Mouse (Mus musculus): ENCODE results near the gene Kcp. TPM values are rescaled to one million over a fixed set of nuclear protein-coding genes. Genes with fewer than 3 reads are reported as not detected.

Gene Kcp
- polyA plus RNA-seq, 1 experiment from 2014 or later, result 20.8 TPM

DNA sequence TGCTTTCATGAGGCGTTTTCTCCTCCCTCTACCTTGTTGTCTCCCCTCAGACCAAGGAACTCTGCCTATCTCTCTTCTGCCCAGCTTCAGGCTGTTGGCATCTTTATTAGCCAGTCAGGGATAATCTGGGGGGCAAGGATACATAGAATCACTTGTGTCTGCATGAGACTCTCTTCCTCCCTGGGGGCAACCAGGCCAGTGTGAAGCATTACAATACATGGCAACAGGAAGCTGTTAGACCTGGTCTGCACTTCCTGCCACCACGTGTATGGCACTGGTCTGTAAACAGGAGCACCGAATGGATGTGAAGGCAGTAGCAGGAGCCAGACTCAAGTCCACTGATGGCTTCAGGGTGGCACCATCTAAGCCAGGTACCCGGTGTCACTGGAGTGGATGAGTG, 22.3 kb upstream of the Kcp start:
- H3K9me3 ChIP-seq, result no peaks in the 10 kb centered on the region
- no peaks in the 10 kb centered on the region for H3K36me3 ChIP-seq
- H3K4me1 ChIP-seq (replicated peaks), result peaks cover 23% of the 10 kb centered on the region
- WGBS, result 71% methylated on average over 4 of the region's 4 CpGs
- no peak overlapping the region for H3K27ac ChIP-seq (replicated peaks)
- H3K27me3 ChIP-seq, result peaks cover 40% of the 10 kb centered on the region
- H3K4me3 ChIP-seq, result no peak overlapping the region
- H3K9ac ChIP-seq, result no peak overlapping the region
- no peak for ATAC-seq (ENCODE audit: low FRiP score, low read depth)
- no peak overlapping the region for H3K4me2 ChIP-seq

DNA sequence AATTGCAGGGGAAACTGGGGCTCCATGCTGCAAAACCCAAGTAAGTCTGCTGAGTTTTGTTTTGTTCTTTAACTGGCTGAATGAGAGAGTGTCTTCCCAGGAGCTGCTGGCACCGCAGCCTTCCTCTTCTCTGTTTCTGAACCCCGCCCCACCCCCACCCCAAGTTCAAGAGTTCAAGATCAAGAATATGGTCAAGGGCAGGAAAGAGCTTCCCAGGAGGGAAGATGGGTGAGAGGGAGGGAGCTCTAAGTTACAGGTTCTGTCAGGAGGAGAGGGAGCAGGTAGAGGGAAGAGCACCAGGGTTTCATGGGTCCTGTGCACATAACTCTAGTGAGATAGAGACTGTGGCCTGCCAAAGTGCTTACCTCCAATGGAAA, 21.7 kb upstream of the Kcp start:
- 32% methylated on average over 2 of the region's 2 CpGs for WGBS

DNA sequence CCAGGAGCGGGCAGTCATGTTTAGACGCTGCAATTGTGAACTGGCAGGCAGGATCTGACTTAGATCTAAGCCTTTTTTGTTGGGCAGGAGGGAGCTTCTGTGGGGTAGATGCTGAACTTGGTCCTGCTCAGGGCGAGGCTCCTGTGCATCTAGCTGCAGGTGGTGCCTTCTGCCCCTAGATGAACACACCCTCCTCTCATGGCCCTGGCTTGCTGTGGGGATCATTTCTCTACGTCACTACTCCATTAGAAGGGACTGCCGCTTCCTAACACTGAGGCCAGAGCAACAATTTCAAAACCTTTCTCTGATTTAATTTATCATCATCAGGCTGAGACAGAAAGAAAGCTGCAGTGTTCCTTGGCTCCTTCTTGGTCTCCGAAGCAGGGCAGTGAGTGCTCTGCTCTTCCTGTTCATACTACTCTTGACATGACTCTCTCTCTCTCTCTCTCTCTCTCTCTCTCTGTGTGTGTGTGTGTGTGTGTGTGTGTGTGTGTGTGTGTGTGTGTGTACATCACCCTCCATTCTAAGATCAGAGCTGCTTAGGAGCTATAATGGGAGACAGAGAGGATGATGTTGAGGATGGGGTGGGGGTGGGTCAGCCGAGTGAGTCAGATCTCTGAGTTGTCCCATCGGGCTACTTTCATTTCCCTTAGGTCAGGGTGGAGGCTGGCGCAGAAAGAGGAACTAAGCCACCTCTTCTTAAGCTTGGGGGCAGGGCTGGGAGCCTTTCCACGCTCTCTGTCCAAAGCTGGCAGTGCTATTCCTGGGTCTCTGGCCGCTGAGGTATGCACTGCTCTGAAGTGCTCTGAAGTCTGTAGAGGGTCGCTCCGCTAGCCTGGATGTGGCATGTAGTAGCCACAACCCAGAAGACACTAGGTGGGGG, 21.1 kb upstream of the Kcp start:
- H3K36me3 ChIP-seq, result no peaks in the 10 kb centered on the region
- no peak overlapping the region for H3K27ac ChIP-seq (replicated peaks)
- no peak for ATAC-seq (ENCODE audit: low FRiP score, low read depth)
- H3K9me3 ChIP-seq, result no peaks in the 10 kb centered on the region
- 27% methylated on average over 13 of the region's 13 CpGs for WGBS
- H3K4me1 ChIP-seq (replicated peaks), result peaks cover 23% of the 10 kb centered on the region
- no peak overlapping the region for H3K9ac ChIP-seq
- H3K27me3 ChIP-seq, result peaks cover 40% of the 10 kb centered on the region
- H3K4me3 ChIP-seq, result no peak overlapping the region
- H3K4me2 ChIP-seq, result no peak overlapping the region

More for the DNA sequence above, 21.7 kb upstream of the Kcp start:
- Histone ChIP-seq H3K9ac (no peak overlapping the region), H3K27ac (replicated peaks) (no peak overlapping the region), H3K27me3 (peaks cover 40% of the 10 kb centered on the region), H3K4me1 (replicated peaks) (peaks cover 23% of the 10 kb centered on the region), H3K4me2 (no peak overlapping the region), H3K4me3 (no peak overlapping the region), H3K36me3 (no peaks in the 10 kb centered on the region), H3K9me3 (no peaks in the 10 kb centered on the region)
- no peak for ATAC-seq (ENCODE audit: low FRiP score, low read depth)

DNA sequence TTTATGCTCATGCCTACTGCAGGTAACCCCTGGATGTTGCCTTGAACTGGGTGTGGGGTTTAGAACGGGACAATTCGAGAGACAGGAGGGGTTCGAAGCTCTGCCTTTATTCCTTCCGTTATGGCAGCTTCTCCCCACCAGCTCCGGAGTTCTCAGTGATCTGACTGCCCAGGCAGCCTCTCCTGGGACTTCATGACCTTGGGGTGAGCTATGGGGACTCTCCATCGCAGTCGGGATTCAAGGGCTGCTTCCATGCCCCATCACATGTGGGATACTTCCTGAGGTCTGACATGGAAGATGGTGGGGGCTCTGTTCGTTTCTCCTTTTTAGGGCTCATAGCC, 20.4 kb upstream of the Kcp start:
- ATAC-seq (ENCODE audit: low FRiP score, low read depth), result no peak
- H3K9me3 ChIP-seq, result no peaks in the 10 kb centered on the region
- H3K27me3 ChIP-seq, result peaks cover 40% of the 10 kb centered on the region
- 11% methylated on average over 8 of the region's 8 CpGs for WGBS
- H3K4me2 ChIP-seq, result 0 out of 2 replicates have a peak overlapping the region, but pooled peaks have one; percentile 86
- no peak overlapping the region for H3K9ac ChIP-seq
- H3K36me3 ChIP-seq, result no peaks in the 10 kb centered on the region
- no peak overlapping the region; the same call in 1 of the 2 replicates for H3K4me3 ChIP-seq
- no peak overlapping the region for H3K27ac ChIP-seq (replicated peaks)
- H3K4me1 ChIP-seq (replicated peaks), result peaks cover 23% of the 10 kb centered on the region

DNA sequence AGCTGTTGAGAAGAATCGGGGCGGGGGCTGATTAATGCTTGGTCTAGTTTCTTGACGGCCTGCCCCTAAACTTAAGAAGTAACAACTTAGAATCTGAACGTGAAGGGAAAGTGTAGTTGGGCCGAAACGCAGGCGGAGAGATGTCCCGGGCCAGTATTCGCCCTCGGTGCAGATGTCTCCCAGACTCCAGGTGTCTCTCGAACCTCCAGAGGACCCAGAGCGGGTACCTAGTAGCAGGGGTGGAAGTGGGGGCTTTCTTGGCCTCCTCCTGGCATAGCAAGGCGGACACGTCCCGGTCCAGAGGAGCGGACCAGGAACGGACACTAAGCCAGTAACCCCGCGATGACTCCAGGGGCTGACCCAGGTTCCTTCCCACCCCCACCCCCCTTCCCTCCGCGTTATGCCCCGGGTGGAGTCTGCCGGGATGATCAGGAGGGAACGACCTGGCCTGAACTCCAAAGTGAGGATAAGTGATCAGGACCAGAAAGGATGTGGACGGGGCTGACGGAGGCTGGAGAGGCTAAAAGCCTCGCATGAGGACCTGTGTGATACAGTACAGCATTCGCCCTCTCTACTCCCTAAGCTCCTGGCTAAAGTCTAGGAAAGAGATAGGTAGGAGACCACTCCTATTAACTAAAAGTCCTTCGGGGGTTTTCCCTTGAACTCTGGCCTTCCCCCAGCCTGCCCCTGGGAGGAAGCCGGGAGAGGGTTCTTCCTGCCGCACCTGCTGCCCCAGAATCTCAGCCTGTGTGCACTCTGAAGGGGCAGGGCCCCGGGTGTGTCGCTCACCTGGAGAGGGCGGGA, 19.8 kb upstream of the Kcp start:
- Histone ChIP-seq H3K27ac (replicated peaks) (no peak overlapping the region), H3K4me1 (replicated peaks) (peaks cover 23% of the 10 kb centered on the region), H3K27me3 (peaks cover 41% of the 10 kb centered on the region), H3K4me2 (peak overlapping the region; percentile 86), H3K4me3 (peak overlapping the region; percentile 45), H3K9me3 (no peaks in the 10 kb centered on the region), H3K36me3 (no peaks in the 10 kb centered on the region), H3K9ac (no peak overlapping the region)
- 4% methylated on average over 34 of the region's 34 CpGs for WGBS
- ATAC-seq (ENCODE audit: low FRiP score, low read depth), result no peak

DNA sequence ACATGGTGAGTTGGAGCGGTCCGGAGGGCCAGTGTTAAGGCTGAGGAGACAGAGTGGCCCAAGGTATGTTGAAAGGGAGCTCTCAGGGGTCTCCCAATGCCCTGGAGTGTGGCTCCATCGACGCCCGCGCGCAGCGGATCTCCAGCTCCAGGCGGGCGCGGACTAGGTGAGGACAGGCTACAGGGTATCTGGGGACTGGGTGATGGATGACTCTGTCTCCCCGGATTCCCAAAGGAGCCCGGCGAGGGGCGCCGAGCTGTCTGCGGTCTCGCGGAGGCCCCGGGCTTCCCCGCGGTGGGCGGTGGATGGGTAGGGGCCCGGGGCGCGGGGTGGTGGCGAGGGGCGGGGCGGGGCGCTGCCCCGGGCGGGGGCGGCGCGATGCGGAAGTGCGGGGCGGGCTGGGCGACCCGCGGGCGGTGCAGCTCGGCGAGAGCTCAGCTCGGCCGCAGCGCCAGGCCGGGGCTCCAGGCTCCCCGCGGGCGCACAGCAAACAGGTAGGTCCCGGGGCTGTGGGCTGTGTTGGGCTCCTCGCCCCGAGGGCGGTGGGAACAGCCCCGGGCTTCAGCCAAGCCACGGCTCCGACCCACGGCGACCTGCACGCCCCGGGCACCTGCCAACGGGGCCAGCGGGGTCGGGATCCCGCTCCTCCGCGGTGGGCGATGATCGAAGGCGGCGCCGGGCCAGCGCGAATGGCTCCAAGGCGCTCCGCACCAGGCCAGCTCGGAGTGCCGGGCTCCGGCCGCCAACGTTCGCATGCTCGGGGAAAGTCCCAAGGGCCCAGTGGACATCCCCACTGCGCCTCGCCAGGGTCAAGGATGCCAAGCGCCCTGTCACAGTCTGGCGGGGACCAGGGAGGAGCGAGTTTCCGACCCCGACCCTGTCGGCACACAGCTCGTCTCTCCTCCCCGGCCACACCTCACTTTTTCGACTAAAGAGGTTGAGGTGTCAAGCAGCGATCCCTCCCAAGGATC, 18.8 kb upstream of the Kcp start, which contains the start of gene Irf5:
TSS of gene Irf5 (plus strand) at position 345 of the 971 bp plus-strand sequence.
- peak within 1 kb of the TSS; percentile 86 for H3K4me2 ChIP-seq
- H3K36me3 ChIP-seq, result no peaks in the 10 kb centered on the region
- H3K27me3 ChIP-seq, result peaks cover 44% of the 10 kb centered on the region
- H3K4me1 ChIP-seq (replicated peaks), result peaks cover 23% of the 10 kb centered on the region
- H3K9me3 ChIP-seq, result no peaks in the 10 kb centered on the region
- peak; percentile 25 for ATAC-seq (ENCODE audit: low FRiP score, low read depth)
- no peak within 1 kb of the TSS for H3K27ac ChIP-seq (replicated peaks)
- H3K9ac ChIP-seq, result peak within 1 kb of the TSS; percentile 8
- H3K4me3 ChIP-seq, result peak within 1 kb of the TSS; percentile 45
- WGBS, result under 1% methylated on average over 76 of the region's 96 CpGs

DNA sequence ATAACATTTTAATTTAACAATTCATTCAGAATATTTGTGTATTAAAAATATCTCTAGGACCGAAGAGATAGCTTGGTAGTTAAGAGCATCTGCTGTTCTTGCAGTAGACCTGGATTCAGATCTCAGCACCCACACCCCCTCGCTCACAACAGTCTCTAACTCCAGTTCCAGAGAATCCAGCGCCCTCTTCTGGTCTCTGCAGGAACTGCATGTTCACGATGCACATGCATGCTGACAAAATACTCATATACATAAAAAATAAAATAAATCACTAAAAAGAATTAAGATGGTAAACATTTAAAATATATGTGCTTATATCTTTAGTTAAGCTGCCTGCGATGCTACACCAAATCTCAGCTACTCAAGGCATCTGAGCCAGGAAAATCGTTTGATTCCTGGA, 17.5 kb upstream of the Kcp start:
- 71% methylated on average over 6 of the region's 6 CpGs for WGBS
- Histone ChIP-seq H3K9ac (no peak overlapping the region), H3K9me3 (no peaks in the 10 kb centered on the region), H3K4me3 (no peak overlapping the region), H3K4me1 (replicated peaks) (peaks cover 23% of the 10 kb centered on the region), H3K27ac (replicated peaks) (no peak overlapping the region), H3K4me2 (no peak overlapping the region), H3K27me3 (peaks cover 39% of the 10 kb centered on the region), H3K36me3 (no peaks in the 10 kb centered on the region)
- ATAC-seq (ENCODE audit: low FRiP score, low read depth), result no peak

DNA sequence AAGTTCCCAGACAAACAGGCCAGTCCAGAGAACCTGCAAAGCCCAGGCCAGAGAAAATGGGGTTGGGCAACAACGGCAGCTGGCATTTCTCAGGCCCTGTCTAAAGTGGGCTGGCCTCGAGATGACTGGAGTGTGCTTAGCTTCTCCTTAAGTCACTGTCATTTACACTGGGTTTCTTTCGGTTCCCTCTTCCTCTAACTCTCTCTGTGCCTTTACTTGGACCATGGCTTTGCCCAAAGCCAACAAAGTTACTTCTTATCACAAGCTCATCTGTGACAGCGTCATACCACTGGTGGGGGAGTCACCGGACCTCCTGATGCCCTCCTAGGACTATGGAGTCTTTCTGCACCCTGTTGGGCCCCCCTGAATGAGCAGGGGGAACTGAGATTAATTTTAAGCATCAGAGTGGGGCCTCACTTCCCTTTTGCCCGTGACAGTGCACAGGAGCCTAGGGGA, 16.3 kb upstream of the Kcp start:
- ATAC-seq (ENCODE audit: low FRiP score, low read depth), result no peak
- WGBS, result 74% methylated on average over 6 of the region's 6 CpGs

DNA sequence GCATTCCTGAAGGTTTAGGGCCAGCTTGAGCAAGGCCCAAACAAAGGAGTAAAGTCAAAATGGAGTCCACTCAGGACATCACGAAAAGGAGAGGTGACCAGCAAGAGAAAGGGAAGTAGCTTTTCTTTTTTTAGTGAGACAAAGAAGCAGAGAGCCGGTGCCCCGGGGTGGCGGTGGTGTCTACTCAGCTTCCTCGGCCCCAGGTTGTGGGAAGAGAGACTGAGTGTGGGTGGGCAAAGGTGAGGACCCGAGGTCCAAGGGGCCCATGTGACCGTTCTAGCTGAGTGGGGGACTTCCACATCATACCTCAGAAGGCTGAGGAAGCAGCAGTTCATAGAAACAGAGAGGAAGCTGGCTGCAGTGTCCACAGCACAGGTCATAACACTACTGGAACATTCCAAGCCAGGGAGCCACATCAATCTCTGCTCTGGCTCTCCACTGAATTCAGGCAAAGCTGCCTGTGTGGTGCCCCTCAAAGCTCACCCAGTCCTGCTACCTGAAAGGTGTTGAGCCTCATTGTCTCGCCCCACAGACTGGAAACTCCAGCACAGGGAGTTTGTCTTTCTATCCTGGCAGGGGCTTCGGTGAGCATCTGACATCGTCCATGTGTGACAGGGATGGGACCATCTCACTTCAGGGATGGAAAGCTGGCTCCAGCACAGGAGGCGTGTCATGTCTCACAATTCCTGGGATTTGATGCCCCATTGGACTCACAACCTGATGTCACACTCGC, 15.7 kb upstream of the Kcp start:
- H3K4me1 ChIP-seq (replicated peaks), result peaks cover 23% of the 10 kb centered on the region
- ATAC-seq (ENCODE audit: low FRiP score, low read depth), result no peak
- peaks cover 21% of the 10 kb centered on the region for H3K27me3 ChIP-seq
- no peak overlapping the region for H3K27ac ChIP-seq (replicated peaks)
- no peak overlapping the region for H3K4me3 ChIP-seq
- no peaks in the 10 kb centered on the region for H3K9me3 ChIP-seq
- no peak overlapping the region for H3K9ac ChIP-seq
- no peak overlapping the region for H3K4me2 ChIP-seq
- WGBS, result 83% methylated on average over 12 of the region's 12 CpGs
- H3K36me3 ChIP-seq, result no peaks in the 10 kb centered on the region

More for the DNA sequence above, 16.3 kb upstream of the Kcp start:
- Histone ChIP-seq H3K9me3 (no peaks in the 10 kb centered on the region), H3K27me3 (peaks cover 27% of the 10 kb centered on the region), H3K36me3 (no peaks in the 10 kb centered on the region), H3K4me2 (no peak overlapping the region), H3K4me3 (no peak overlapping the region), H3K9ac (no peak overlapping the region), H3K4me1 (replicated peaks) (peaks cover 23% of the 10 kb centered on the region), H3K27ac (replicated peaks) (no peak overlapping the region)

DNA sequence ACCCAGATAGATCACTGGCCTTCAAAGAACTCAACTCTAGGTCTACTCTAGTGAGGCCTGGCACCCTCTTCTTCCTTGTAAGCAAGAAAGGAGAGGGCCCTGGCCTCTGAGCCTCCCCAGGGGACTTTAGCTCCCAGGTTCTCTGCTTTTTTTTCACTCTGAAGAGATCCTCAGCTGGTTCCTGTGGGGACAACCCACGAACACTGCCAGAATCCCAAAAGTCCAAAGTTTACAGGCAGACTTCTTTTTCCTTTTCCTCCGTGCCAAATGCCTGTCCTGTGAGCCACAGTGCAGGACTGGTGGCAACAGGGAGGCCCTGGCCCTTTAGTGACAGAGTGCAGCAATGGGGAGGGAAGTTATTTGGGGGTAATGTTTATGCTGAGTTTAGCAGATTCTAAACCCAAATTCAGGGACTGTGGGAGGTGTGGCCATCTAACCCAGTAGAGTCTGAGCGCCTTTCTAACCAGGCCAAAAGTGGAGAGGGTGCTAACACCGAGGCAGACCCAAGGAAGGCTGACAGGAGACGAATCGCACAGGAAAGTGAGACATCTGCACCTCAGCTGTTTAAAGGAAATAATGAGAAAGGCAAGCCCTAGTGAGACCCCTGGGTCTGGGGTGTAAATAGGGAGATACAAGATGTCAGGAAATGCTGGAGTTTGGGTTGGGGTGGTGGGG, 15.0 kb upstream of the Kcp start:
- Histone ChIP-seq H3K9me3 (no peaks in the 10 kb centered on the region), H3K4me1 (replicated peaks) (peaks cover 19% of the 10 kb centered on the region), H3K27ac (replicated peaks) (no peak overlapping the region), H3K9ac (no peak overlapping the region), H3K4me3 (no peak overlapping the region), H3K4me2 (no peak overlapping the region), H3K27me3 (peaks cover 14% of the 10 kb centered on the region), H3K36me3 (no peaks in the 10 kb centered on the region)
- no peak for ATAC-seq (ENCODE audit: low FRiP score, low read depth)
- 77% methylated on average over 6 of the region's 6 CpGs for WGBS
